Comparison of ENCODE assay signal across 22 mouse cellular contexts in genomic region chr19:17241206-17241605, GRCm38 (mm10).
DNase-seq lines count a peak whose midpoint lies in the region; ATAC-seq and TF ChIP-seq lines count a peak whose summit lies in the region.
"Had no signal": no experiment of that assay in that cellular context is flagged by ENCODE, and none has a peak within 500 bp of the region (broad histone marks: within the 10 kb centered on the region; RNA-seq: fewer than 3 reads in every experiment).

No protein-coding gene starts in this region.

- peak; percentile 95 for ATAC-seq in frontal cortex, adult (ENCODE audit: low TSS enrichment)
- ATAC-seq: activated CD4-positive, CD25-positive, alpha-beta regulatory T cell, adult 4 months; CD4-positive, CD25-positive, alpha-beta regulatory T cell, adult 4 months; forebrain, embryonic 13.5 days; forebrain, embryonic 16.5 days; intestine, postnatal 0 days had no signal

- TF ChIP-seq CTCF in embryonic fibroblast, embryonic 13.5 days (IDR thresholded peaks at IDR 0.05; ENCODE audit: borderline replicate concordance, insufficient read depth, low read length): no peak

- no peaks in the 10 kb centered on the region; the same call in 1 of the 2 replicates for H3K4me1 ChIP-seq in embryonic fibroblast, embryonic 13.5 days (ENCODE audit: control insufficient read depth, insufficient read depth, low read length)
- H3K4me1 ChIP-seq: forebrain, embryonic 13.5 days; heart, embryonic 10.5 days; hindbrain, embryonic 12.5 days; hindbrain, embryonic 15.5 days had no signal

- H3K27ac ChIP-seq in embryonic fibroblast, embryonic 13.5 days (ENCODE audit: insufficient read depth, low read length): peak overlapping the region; percentile 32; the same call in 1 of the 2 replicates
- H3K27ac ChIP-seq: embryonic facial prominence, embryonic 10.5 days; embryonic facial prominence, embryonic 13.5 days; forebrain, embryonic 10.5 days; forebrain, embryonic 13.5 days; heart, adult 2 months; heart, embryonic 10.5 days; hindbrain, embryonic 12.5 days; hindbrain, embryonic 15.5 days had no signal

- DNase-seq in frontal cortex, postnatal 10 days (ENCODE audit: low spot score in 2 of 2): no peak
- peak; percentile 51 for DNase-seq in brain, adult 2 months (ENCODE audit: low read depth, low spot score)
- DNase-seq in adrenal gland, postnatal 14 days: no peak
- DNase-seq in T-cell, adult 2 months (ENCODE audit: low spot score): no peak
- DNase-seq: adrenal gland, adult 8-10 months; adrenal gland, postnatal 36 days; embryo, embryonic 11 days; gastrocnemius, postnatal 25 days; heart, adult 2 months had no signal

- no peak for TF ChIP-seq POLR2A in embryonic fibroblast, embryonic 13.5 days (IDR thresholded peaks at IDR 0.05; ENCODE audit: low read depth, low read length)

- no peak overlapping the region for H3K4me3 ChIP-seq in embryonic fibroblast, embryonic 13.5 days (ENCODE audit: insufficient read depth, low read length)
- H3K4me3 ChIP-seq: embryonic facial prominence, embryonic 10.5 days; embryonic facial prominence, embryonic 13.5 days; forebrain, embryonic 10.5 days; forebrain, embryonic 13.5 days; heart, adult 2 months; heart, embryonic 10.5 days; hindbrain, embryonic 12.5 days; hindbrain, embryonic 15.5 days had no signal
